Mouse (Mus musculus): ENCODE results near the gene Rgl1. TPM values are rescaled to one million over a fixed set of nuclear protein-coding genes. Genes with fewer than 3 reads are reported as not detected.

The Rgl1 gene
- polyA plus RNA-seq (2014; fragmentation: Illumina TruSeq; extraction: RNeasy Lipid Tissue Mini Kit (QIAGEN cat#74804); ENCODE audit: low replicate concordance), result 3.7 TPM

GRCm38 (mm10) chr1:152766032-152766772 is at the start of gene Rgl1, which contains the start of gene Arpc5:
TSS of gene Rgl1 (minus strand) at chr1:152766351.
TSS of gene Arpc5 (plus strand) at chr1:152766542.

GRCm38 (mm10) chr1:152799897-152800296 is 33.7 kb upstream of the Rgl1 start, which contains the start of gene Ncf2:
TSS of gene Ncf2 (plus strand) at chr1:152800194.

GRCm38 (mm10) chr1:152750312-152750965 is 15.7 kb downstream of the Rgl1 start, which contains the start of gene Apobec4:
TSS of gene Apobec4 (plus strand) at chr1:152750551.

Other genes with a start within 250 kb of the Rgl1 start
- not detected for gene Apobec4, start 15.8 kb downstream of the Rgl1 start, polyA plus RNA-seq (2014; fragmentation: Illumina TruSeq; extraction: RNeasy Lipid Tissue Mini Kit (QIAGEN cat#74804); ENCODE audit: low replicate concordance)
- gene Arpc5, start 191 bp upstream of the Rgl1 start, polyA plus RNA-seq (2014; fragmentation: Illumina TruSeq; extraction: RNeasy Lipid Tissue Mini Kit (QIAGEN cat#74804); ENCODE audit: low replicate concordance), result 497 TPM
- gene Ncf2, start 33.8 kb upstream of the Rgl1 start, polyA plus RNA-seq (2014; fragmentation: Illumina TruSeq; extraction: RNeasy Lipid Tissue Mini Kit (QIAGEN cat#74804); ENCODE audit: low replicate concordance), result 2.2 TPM
- 25.4 TPM for gene Smg7, start 136.3 kb upstream of the Rgl1 start, polyA plus RNA-seq (2014; fragmentation: Illumina TruSeq; extraction: RNeasy Lipid Tissue Mini Kit (QIAGEN cat#74804); ENCODE audit: low replicate concordance)
- 0.30 TPM for gene Nmnat2, start 188.6 kb upstream of the Rgl1 start, polyA plus RNA-seq (2014; fragmentation: Illumina TruSeq; extraction: RNeasy Lipid Tissue Mini Kit (QIAGEN cat#74804); ENCODE audit: low replicate concordance)